Mouse (Mus musculus) testis, adult 2 months (tissue): ENCODE measurements around the gene Synj2. TPM values are rescaled to one million over a fixed set of nuclear protein-coding genes. Genes with fewer than 3 reads are reported as not detected.

ENCODE experiments used
- H3K27ac ChIP-seq: fragments of 200-500 bp; 2 replicates; pipeline ENCODE4 v1.5.1; 2012; ENCODE audit warnings: low read depth, low read length; ENCODE audit not compliant: control insufficient read depth, insufficient read depth
- H3K27me3 ChIP-seq: fragments of 200-500 bp; 2 replicates; pipeline ENCODE4 v1.6.1; 2012; ENCODE audit warnings: mild to moderate bottlenecking, low read length, moderate library complexity; ENCODE audit not compliant: control insufficient read depth, insufficient read depth
- H3K36me3 ChIP-seq: fragments of 200-500 bp; 2 replicates; pipeline ENCODE4 v1.6.1; 2012; ENCODE audit warnings: mild to moderate bottlenecking, low read length; ENCODE audit not compliant: control insufficient read depth, insufficient read depth
- H3K4me1 ChIP-seq: fragments of 200-500 bp; 2 replicates; pipeline ENCODE4 v1.6.1; 2012; ENCODE audit warnings: low read length; ENCODE audit not compliant: control insufficient read depth, insufficient read depth
- H3K4me3 ChIP-seq: fragments of 200-500 bp; 2 replicates; pipeline ENCODE4 v1.5.1; 2012; ENCODE audit warnings: low read depth, mild to moderate bottlenecking, low read length, moderate library complexity, mixed read lengths; ENCODE audit not compliant: control insufficient read depth
- CTCF ChIP-seq: fragments of 200-500 bp; IDR thresholded peaks from 2 replicates; pipeline ENCODE4 v1.5.1; 2012; ENCODE audit warnings: low read depth, mild to moderate bottlenecking, inconsistent platforms, low read length, moderate library complexity; ENCODE audit not compliant: control insufficient read depth, insufficient read depth, insufficient replicate concordance
- POLR2A ChIP-seq: fragments of 200-500 bp; IDR thresholded peaks from 2 replicates; pipeline ENCODE4 v1.6.1; 2012; ENCODE audit warnings: low read depth, mild to moderate bottlenecking, inconsistent platforms, low read length, moderate library complexity; ENCODE audit not compliant: control insufficient read depth
- polyA plus RNA-seq: library from polyadenylated mRNA; depleted of rRNA; stranded (reverse); fragments of >200 nt; gene quantifications from 2 replicates; pipeline ENCODE4 v1.2.3, GENCODE M21; 2012

Synj2 gene
- polyA plus RNA-seq, 1 experiment = 32.9 TPM

DNA sequence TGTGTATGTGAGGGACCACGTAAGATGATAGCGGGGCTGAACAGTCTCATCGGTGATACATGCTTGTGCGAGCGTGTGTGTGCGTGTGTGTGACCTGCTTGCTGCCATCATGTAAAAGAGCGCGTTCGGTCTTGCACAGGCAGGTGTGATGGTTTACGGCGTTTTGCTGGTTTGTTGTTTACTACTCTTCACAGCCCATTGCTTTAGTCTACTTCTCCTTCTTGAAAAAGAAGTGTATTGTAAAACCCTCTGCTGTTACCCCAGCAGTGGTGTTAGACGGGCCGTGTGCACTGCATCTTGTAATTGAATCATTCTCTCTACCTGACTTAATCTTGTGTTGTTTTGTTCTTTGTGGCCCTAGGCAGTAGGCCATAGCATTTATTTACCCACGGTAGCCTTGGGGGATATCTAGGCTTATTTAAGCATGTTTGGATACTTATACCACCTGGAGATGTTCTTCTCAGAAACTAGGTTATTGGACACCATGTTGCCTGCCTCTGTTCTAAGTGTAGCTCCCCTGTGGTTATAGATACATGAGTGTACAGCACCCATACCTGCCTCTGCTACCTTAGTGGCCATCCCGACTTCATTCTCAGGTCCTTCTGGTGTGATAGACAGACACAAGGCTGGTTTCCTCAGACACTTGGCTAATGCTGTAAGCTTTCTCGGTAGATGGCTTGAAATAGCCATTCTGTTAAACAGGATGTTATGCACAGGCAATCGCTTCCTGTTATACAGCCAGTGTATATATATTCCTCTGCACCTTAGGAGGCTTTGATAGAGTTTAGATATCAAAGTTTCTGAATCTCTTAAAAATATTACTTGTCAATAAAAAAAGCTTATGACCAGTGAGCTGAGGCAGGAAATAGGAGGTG is 43.5 kb upstream of the Synj2 start:
- no peaks in the 10 kb centered on the region for H3K4me1 ChIP-seq
- no peak for TF ChIP-seq CTCF
- no peak for TF ChIP-seq POLR2A
- H3K4me3 ChIP-seq = no peak overlapping the region
- no peak overlapping the region for H3K27ac ChIP-seq
- H3K36me3 ChIP-seq = no peaks in the 10 kb centered on the region
- H3K27me3 ChIP-seq = no peaks in the 10 kb centered on the region

DNA sequence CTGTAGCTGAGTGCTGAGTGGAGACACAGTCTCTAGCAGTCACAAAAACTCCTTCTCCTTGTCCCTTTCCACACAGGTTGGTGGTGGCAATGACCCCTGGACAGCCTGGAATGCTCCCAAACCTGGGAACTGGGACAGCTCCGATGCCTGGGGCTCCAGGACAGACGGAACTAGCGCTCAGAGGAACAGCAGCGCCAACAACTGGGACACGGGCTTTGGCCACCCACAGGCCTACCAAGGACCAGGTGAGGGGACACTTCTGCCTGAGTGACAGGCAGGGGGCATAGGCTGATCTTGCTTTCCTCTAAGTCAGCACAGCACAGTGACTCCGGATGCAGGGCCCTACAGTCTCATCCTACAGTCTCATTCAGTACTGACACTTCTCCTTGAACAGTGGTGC is 41.8 kb upstream of the Synj2 start:
- TF ChIP-seq CTCF = no peak
- no peak for TF ChIP-seq POLR2A
- H3K27ac ChIP-seq = no peak overlapping the region
- H3K4me3 ChIP-seq = no peak overlapping the region
- no peaks in the 10 kb centered on the region for H3K4me1 ChIP-seq
- no peaks in the 10 kb centered on the region for H3K27me3 ChIP-seq
- H3K36me3 ChIP-seq = no peaks in the 10 kb centered on the region

DNA sequence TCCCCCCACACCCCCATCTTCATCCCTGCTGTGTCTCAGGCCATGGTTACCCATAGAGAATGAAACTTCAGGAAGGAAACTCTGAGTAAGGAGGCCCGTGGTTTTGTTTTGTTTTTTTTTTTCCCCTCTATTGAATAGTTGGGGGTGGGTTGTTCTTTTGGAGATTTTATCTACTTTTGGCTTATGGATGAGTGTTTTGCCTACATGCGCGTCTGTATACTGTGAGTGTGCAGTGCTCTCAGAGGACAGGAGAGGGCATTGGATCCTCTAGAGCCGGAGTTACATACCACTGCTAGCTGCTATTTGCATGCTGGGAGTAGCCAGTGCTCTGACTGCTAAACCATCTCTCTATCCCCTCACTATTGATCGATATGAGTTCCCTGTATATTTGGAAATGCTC is 39.7 kb upstream of the Synj2 start:
- TF ChIP-seq POLR2A = no peak
- no peak for TF ChIP-seq CTCF
- H3K27me3 ChIP-seq = no peaks in the 10 kb centered on the region
- no peaks in the 10 kb centered on the region for H3K36me3 ChIP-seq
- H3K4me1 ChIP-seq = no peaks in the 10 kb centered on the region
- H3K27ac ChIP-seq = no peak overlapping the region
- no peak overlapping the region for H3K4me3 ChIP-seq

DNA sequence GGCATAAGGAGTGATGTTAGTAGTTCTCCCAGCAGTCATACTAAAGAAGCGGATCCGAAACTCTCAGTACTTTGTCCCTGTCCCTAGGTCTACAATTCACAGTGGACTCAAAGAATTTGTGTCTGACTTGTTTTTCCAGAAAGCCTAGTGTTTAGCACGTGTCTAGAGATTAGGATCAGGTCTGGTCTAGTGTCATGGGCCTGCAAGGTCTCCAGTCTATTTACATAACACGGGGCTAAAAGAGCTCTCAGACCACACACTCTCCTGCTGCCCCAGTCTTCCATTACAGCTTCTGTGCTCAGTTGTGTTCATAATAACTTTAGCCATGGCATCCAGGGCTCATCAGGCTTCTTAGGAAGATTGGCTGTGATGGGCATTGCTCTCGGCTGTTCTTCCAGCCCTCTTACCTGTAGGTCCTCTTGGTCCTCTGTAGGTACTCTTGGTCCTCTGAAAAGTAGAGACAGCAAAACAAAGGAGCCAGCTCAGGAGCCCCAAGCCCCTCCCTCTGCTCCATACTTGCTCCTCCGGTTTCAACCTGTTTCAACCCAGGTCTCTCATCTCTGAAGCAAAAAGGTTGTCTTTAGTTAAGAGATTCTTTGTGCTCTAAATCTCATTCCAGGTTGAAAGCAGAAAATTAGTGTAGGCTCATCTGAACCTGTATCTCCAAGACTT is 37.3 kb upstream of the Synj2 start:
- no peaks in the 10 kb centered on the region for H3K36me3 ChIP-seq
- TF ChIP-seq POLR2A = no peak

DNA sequence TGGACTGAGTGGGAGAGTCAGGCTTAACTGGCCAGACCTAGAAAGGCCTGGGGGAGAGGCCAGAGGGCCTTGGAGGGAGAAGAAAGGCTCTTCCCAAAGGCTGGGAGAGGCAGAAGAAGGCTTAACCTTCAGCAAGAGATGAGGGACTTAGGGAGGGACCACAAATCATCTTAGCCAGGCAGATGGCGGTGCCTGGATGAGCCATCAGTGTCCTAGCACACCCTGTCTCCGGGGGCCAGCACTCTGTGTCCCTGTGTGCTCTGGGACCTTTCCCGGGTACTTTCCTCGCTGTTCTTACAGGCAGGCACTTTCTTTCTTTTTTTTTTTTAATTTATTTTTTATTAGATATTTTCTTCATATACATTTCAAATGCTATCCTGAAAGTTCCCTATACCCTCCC is 31.4 kb upstream of the Synj2 start:
- no peaks in the 10 kb centered on the region for H3K36me3 ChIP-seq
- H3K27me3 ChIP-seq = no peaks in the 10 kb centered on the region
- no peak overlapping the region for H3K4me3 ChIP-seq
- no peaks in the 10 kb centered on the region for H3K4me1 ChIP-seq
- TF ChIP-seq CTCF (no peak), POLR2A (no peak)
- H3K27ac ChIP-seq = no peak overlapping the region

More for the DNA sequence above, 37.3 kb upstream of the Synj2 start:
- Histone ChIP-seq H3K27ac (no peak overlapping the region), H3K4me1 (no peaks in the 10 kb centered on the region), H3K4me3 (no peak overlapping the region), H3K27me3 (no peaks in the 10 kb centered on the region)

DNA sequence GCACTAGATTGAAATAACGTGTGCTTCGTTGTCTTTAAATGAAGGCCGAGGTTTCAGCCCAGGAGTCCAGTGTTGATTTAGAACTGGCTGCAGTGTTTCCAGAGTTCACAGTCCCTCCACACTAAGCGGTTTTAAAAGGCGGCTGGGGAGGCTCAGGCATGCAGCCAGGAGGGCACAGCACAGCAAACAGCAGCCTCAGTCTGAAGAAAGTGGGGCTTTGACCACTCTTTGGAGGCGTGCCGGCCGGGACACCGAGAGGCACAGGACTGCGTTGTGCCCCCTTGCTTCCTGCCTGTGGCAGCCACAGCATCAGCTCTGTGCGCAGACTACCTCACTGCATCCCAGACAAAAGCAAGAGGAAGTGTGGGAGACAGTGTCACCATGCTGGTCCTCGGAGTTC is 29.5 kb upstream of the Synj2 start:
- no peak for TF ChIP-seq POLR2A
- TF ChIP-seq CTCF = no peak
- no peak overlapping the region for H3K4me3 ChIP-seq
- H3K36me3 ChIP-seq = no peaks in the 10 kb centered on the region
- no peaks in the 10 kb centered on the region for H3K27me3 ChIP-seq
- H3K27ac ChIP-seq = no peak overlapping the region; the same call in 1 of the 2 replicates
- H3K4me1 ChIP-seq = no peaks in the 10 kb centered on the region

DNA sequence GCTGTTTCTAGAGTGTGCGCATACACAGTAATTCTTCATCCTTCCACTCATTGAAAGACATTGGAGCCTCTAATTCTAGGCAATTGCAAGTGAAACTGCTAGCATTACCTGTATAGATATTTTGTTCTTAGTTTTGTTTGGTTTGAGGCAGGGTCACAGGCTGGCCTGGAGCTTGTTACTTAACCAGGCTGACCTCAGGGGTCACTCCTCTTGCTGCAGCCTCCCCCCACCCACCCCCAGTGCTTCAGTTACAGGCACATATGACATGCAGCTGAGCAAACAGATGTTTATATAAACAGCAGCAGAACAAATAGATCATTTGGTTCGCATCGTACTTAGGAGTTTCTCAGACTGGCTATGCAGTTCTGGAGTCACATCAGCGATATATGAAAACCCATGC is 28.3 kb upstream of the Synj2 start:
- Histone ChIP-seq H3K27me3 (no peaks in the 10 kb centered on the region), H3K4me3 (no peak overlapping the region), H3K4me1 (no peaks in the 10 kb centered on the region), H3K27ac (no peak overlapping the region), H3K36me3 (no peaks in the 10 kb centered on the region)
- TF ChIP-seq POLR2A (no peak), CTCF (no peak)

DNA sequence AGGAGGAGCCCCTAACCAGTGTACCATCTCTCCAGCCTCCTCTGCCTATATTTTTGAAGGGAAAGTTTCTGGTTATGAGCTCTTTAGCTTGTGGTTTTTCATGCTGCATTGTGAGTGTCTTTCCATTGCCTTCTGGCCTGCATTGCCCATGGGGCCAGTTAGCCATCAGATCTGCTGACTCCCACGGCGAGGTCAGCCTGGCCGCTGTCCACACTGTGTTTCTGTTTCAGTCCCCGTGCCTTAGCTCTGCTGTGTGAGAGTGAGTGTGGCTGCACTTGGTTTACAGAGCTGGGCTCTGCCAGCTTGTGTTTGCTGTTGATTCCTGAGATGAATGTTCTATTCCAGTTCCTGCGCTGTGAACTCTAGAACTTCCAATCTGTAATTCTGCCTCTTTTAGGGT is 26.9 kb upstream of the Synj2 start:
- Histone ChIP-seq H3K4me3 (no peak overlapping the region), H3K4me1 (no peaks in the 10 kb centered on the region), H3K27me3 (no peaks in the 10 kb centered on the region), H3K27ac (no peak overlapping the region), H3K36me3 (no peaks in the 10 kb centered on the region)
- TF ChIP-seq CTCF (no peak), POLR2A (no peak)
